Mouse (Mus musculus) ES-Bruce4 (cell line): ENCODE data around the gene Jmjd1c.

Experiments used
- CTCF ChIP-seq: IDR thresholded peaks from one replicate; pipeline ENCODE4 v1.8.1; 2011; ENCODE audit warnings: low read depth, low read length
- EP300 ChIP-seq: IDR thresholded peaks from 2 replicates; pipeline ENCODE4 v1.6.1; 2011; ENCODE audit warnings: low read depth, low read length; ENCODE audit not compliant: insufficient read depth
- POLR2A ChIP-seq: IDR thresholded peaks from one replicate; pipeline ENCODE4 v1.8.1; 2011; ENCODE audit warnings: low read length; ENCODE audit not compliant: insufficient read depth

- TF ChIP-seq CTCF (no peak), POLR2A (no peak), EP300 (no peak)
These were observed 80.1 kb downstream of the Jmjd1c start for GRCm38 (mm10) chr10:67176031-67176430.
